Mouse (Mus musculus) liver, embryonic 14.5 days (tissue): ENCODE data around the gene Fxr2. TPM values are rescaled to one million over a fixed set of nuclear protein-coding genes. Genes with fewer than 3 reads are reported as not detected.

ENCODE experiments used
- ATAC-seq: fragments of 200-750 bp; cut with Nextera tagmentation; 2 replicates; pipeline ENCODE4 v1.8.0; 2017; ENCODE audit warnings: moderate number of reproducible peaks, mild to moderate bottlenecking, moderate library complexity; ENCODE audit not compliant: insufficient read depth
- DNase-seq, 3 experiments: peaks; one replicate each; pipeline ENCODE4 v3.0.0-alpha.2; 2012 to 2013; ENCODE audit warnings: low read depth in 3 of 3, low spot score in 3 of 3
- H3K27ac ChIP-seq: fragments of 300-500 bp; sonication (generic); 2 replicates; pipeline ENCODE4 v1.5.1; 2014; ENCODE audit warnings: moderate library complexity, mild to moderate bottlenecking, control low read depth, inconsistent platforms
- H3K27me3 ChIP-seq: fragments of 300-500 bp; sonication (generic); 2 replicates; pipeline ENCODE4 v1.6.1; 2014; ENCODE audit warnings: mild to moderate bottlenecking, low read length, moderate library complexity; ENCODE audit not compliant: control insufficient read depth, insufficient read depth
- H3K36me3 ChIP-seq: fragments of 300-500 bp; sonication (generic); replicated peaks from 2 replicates; pipeline ENCODE4 v1.6.1; 2014; ENCODE audit warnings: low read depth; ENCODE audit not compliant: control insufficient read depth, insufficient read depth
- H3K4me1 ChIP-seq, 2 experiments: fragments of 200-500 bp in 1 of 2; fragments of 300-500 bp in 1 of 2; sonication (generic) in 1 of 2; replicated peaks; 2 replicates each; pipeline ENCODE4 v1.6.1; 2012 to 2014; ENCODE audit warnings: antibody characterized with exemption in 1 of 2, inconsistent platforms in 1 of 2, low read length in 1 of 2; ENCODE audit not compliant: control insufficient read depth in 2 of 2, insufficient read depth in 2 of 2
- H3K4me2 ChIP-seq: fragments of 300-500 bp; sonication (generic); 2 replicates; pipeline ENCODE4 v1.6.1; 2014; ENCODE audit warnings: low read depth, mild to moderate bottlenecking, control low read depth, moderate library complexity
- H3K4me3 ChIP-seq, 2 experiments: fragments of 200-500 bp in 1 of 2; fragments of 300-500 bp in 1 of 2; sonication (generic) in 1 of 2; 2 replicates each; pipeline ENCODE4 v1.5.1; 2012 to 2014; ENCODE audit warnings: low read depth in 2 of 2, low read length in 2 of 2, mild to moderate bottlenecking in 2 of 2, control low read depth in 1 of 2, inconsistent platforms in 1 of 2, moderate library complexity in 1 of 2; ENCODE audit not compliant: insufficient read depth in 1 of 2
- H3K9ac ChIP-seq: fragments of 300-500 bp; sonication (generic); replicated peaks from 2 replicates; pipeline ENCODE4 v1.6.1; 2014; ENCODE audit warnings: mild to moderate bottlenecking, control low read depth, moderate library complexity
- H3K9me3 ChIP-seq: fragments of 300-500 bp; sonication (generic); 2 replicates; pipeline ENCODE4 v1.6.1; 2016; ENCODE audit warnings: low read length, mixed read lengths; ENCODE audit not compliant: control insufficient read depth
- CTCF ChIP-seq: IDR thresholded peaks from 2 replicates; pipeline ENCODE4 v1.5.1; 2016; ENCODE audit warnings: antibody characterized with exemption, low read depth, control low read depth
- EP300 ChIP-seq: IDR thresholded peaks from 2 replicates; pipeline ENCODE4 v1.6.1; 2016; ENCODE audit warnings: antibody characterized with exemption, low read depth
- WGBS: fragments of 180-500 bp; shearing (Covaris S2); extraction: QIAGEN DNeasy Blood & Tissue Kit; methylation state at CpG from one replicate; pipeline ENCODE4 v1.1.7; 2014; ENCODE audit not compliant: insufficient replicate concordance; 5-methylcytosine and 5-hydroxymethylcytosine counted together
- polyA plus RNA-seq, 2 experiments: library from polyadenylated mRNA; depleted of rRNA in 1 of 2; stranded (reverse) in 1 of 2; unstranded in 1 of 2; fragments of >200 nt; fragmentation: Nextera tagmentation in 1 of 2; extraction: Ambion mirVana in 1 of 2; gene quantifications; 2 replicates each; pipeline versions ENCODE4 v1.2.1 to v1.2.3; 2012 to 2014

Gene Fxr2
- polyA plus RNA-seq, 2 experiments: 5.4 to 21.7 TPM

DNA sequence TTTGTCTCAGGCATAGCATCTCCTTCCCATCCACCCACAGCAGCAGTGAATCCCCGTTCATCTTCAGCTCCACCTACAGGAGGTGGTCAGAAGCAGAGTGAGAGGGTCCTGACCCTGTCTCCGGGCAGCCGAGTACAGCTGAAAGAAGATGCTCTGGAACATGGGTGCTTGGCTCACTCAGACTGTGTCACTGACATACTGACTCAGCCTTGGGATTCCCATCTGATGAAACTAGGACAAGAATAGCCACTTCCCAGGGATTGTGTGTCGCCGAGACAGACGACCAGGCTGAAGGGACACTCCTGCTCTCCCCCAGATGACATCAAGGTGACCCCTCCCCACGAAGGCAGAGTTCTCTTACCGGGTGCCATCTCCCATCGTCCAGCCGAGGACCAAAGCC is 16.0 kb upstream of the Fxr2 start:
- Histone ChIP-seq H3K36me3 (no peaks in the 10 kb centered on the region), H3K9ac (no peak overlapping the region), H3K27ac (no peak overlapping the region), H3K4me3 (peak overlapping the region; percentile 0 to 21; a peak in 2 of 4 replicates), H3K4me1 (peaks cover 16 to 27% of the 10 kb centered on the region in 2 experiments), H3K4me2 (peak overlapping the region; percentile 39), H3K9me3 (no peaks in the 10 kb centered on the region), H3K27me3 (no peaks in the 10 kb centered on the region)
- ATAC-seq (no peak), DNase-seq (no peak)
- TF ChIP-seq EP300 (no peak), CTCF (no peak; the same call in 1 of the 2 replicates)
- 36% methylated on average over 10 of the region's 10 CpGs for WGBS

DNA sequence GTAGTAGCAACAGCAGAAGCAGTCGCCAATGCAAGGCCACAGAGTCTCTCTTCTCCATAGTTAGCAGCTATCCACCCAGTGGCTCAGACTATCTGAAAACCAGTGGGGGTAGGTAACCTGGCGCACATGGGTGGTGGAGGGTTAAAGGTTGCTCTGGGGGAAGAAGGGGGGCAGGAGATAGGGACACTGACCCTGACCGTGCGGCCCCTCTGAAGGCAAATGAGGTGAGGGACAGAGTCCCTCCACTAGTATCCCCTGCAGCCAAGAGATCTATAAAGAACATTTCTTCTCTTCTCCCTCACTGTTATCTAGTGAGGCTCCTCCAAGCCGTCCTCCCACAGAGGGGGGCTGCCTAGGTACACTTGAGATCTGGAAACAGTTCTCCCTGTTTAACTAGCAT is 15.0 kb upstream of the Fxr2 start, which contains the start of gene Shbg:
Gene Shbg (minus strand): TSS at position 101 of the 400 bp plus-strand sequence.
- Histone ChIP-seq H3K27ac (no peak within 1 kb of the TSS), H3K9ac (no peak within 1 kb of the TSS; the same call in 1 of the 2 replicates), H3K4me3 (peak within 1 kb of the TSS; percentile 0 to 21; a peak in 2 of 4 replicates), H3K4me1 (peaks cover 16 to 32% of the 10 kb centered on the region in 2 experiments), H3K4me2 (peak within 1 kb of the TSS; percentile 39), H3K9me3 (no peaks in the 10 kb centered on the region), H3K36me3 (no peaks in the 10 kb centered on the region), H3K27me3 (no peaks in the 10 kb centered on the region)
- ATAC-seq (no peak), DNase-seq (no peak)
- 45% methylated on average over 5 of the region's 5 CpGs for WGBS
- TF ChIP-seq EP300 (no peak), CTCF (no peak)

DNA sequence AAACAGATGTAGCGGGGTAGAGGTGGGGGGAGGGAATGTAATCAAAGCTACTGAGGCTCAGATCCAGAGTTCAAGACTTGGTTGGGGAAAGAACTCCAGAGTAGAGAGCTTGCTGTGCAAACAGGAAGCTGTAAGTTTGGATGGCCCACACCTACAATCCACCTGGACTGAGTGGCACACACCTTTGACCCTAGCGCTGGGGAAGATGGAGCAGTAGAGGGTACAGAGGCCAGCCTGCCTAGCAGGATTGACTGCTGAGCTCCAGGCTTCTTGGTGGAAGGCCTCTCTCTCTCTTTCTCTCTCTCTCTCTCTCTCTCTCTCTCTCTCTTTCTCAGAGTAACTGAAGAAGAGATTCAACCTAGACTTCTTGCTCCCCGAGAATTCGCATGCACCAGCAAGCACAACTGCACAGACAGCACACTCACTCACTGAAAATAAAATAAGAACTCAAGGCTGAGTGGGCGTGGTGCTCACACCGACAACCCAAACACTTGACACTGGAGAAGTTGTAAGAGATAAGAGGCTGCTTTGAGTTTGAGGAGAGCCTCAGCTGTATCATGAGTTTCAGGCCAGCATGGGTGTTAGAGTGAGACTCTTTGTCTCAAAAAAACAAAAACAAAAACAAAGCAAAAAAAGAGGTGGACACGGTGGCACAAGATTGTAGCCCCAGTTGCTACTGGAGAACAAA is 12.3 kb upstream of the Fxr2 start:
- peak; percentile 51; the same call in 1 of the 2 replicates for ATAC-seq
- Histone ChIP-seq H3K4me2 (peak overlapping the region; percentile 84), H3K27ac (peak overlapping the region; percentile 53), H3K9me3 (no peaks in the 10 kb centered on the region), H3K9ac (no peak overlapping the region), H3K4me3 (no peak overlapping the region), H3K27me3 (no peaks in the 10 kb centered on the region), H3K36me3 (no peaks in the 10 kb centered on the region), H3K4me1 (peaks cover 16 to 33% of the 10 kb centered on the region in 2 experiments)
- no peak for TF ChIP-seq EP300
- no peak for TF ChIP-seq CTCF
- WGBS: 39% methylated on average over 7 of the region's 7 CpGs
- DNase-seq: no peak

DNA sequence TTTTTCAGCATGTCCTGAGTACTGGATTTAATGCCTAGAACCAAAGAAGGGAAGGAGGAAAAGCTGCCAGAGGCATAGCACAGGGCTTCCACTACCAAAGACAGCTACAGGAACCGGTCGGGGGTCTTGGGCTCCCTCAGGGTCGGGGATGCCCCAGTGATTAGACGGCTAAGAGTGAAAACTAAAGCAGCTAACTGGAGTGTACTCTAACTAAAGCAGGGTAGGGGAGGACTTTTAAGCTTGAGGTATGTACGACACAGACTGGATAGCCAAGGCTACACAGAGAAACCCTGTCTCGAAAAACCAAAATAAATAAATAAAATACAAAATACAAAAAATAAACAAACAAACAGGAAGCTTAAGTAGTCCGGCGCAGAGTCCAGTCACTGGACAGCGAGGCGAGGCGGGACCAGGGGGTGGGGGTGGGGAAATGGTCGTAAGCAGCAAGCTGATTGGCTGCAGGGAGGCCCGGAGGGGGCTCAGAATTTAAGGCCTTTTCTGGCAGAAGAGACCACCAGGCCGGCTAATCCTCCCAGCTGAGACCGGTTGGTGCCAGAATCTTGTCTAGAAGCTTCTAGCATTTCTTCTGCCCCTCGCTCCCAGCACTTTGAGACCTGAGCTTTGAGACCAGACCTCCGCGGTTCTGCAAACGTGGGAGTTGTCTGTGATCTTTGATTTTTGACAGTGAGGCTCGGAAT is 11.1 kb upstream of the Fxr2 start, which contains the start of gene Sat2:
Gene Sat2 (plus strand): TSS at position 454 of the 698 bp plus-strand sequence.
- Histone ChIP-seq H3K9me3 (no peaks in the 10 kb centered on the region), H3K27me3 (no peaks in the 10 kb centered on the region), H3K4me2 (peak within 1 kb of the TSS; percentile 84), H3K36me3 (no peaks in the 10 kb centered on the region), H3K4me3 (peak within 1 kb of the TSS; percentile 57 to 69), H3K4me1 (peaks cover 16 to 33% of the 10 kb centered on the region in 2 experiments), H3K27ac (peak within 1 kb of the TSS; percentile 53), H3K9ac (peak within 1 kb of the TSS; percentile 65)
- DNase-seq: no peak
- 3% methylated on average over 20 of the region's 20 CpGs for whole genome bisulfite sequencing
- no peak for TF ChIP-seq CTCF
- TF ChIP-seq EP300: no peak
- ATAC-seq: peak; percentile 49; the same call in 1 of the 2 replicates

DNA sequence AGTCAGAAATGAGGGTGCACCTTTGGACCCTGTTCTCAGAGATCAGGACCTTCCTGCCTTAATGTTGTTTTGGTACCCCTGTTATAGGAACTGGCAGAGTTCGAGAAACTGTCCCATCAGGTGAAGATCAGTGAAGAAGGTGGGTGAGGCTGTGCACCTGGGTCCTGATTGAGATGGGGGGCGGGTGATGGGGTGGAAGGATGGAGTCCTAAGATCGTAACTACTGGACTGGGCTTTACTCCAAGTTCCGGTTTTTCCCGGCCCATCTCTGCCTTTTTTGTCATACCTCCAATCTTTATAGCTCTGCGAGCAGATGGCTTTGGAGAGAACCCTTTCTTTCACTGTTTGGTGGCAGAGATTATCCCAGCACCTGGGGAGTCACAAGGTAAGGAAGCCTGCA is 10.4 kb upstream of the Fxr2 start:
- TF ChIP-seq CTCF: no peak
- TF ChIP-seq EP300: no peak
- DNase-seq (no peak), ATAC-seq (no peak)
- peak overlapping the region; percentile 84 for H3K4me2 ChIP-seq
- peaks cover 16 to 33% of the 10 kb centered on the region in 2 experiments for H3K4me1 ChIP-seq
- H3K9me3 ChIP-seq: no peaks in the 10 kb centered on the region
- peak overlapping the region; percentile 65 for H3K9ac ChIP-seq
- 47% methylated on average over 6 of the region's 6 CpGs for WGBS
- no peak overlapping the region for H3K27ac ChIP-seq
- H3K4me3 ChIP-seq: peak overlapping the region; percentile 57 to 69
- no peaks in the 10 kb centered on the region for H3K27me3 ChIP-seq
- no peaks in the 10 kb centered on the region for H3K36me3 ChIP-seq
